Mouse (Mus musculus): ENCODE results near the gene Hacd4. TPM values are rescaled to one million over a fixed set of nuclear protein-coding genes. Genes with fewer than 3 reads are reported as not detected.

The Hacd4 gene
- polyA plus RNA-seq (2016; fragmentation: Nextera tagmentation; extraction: Ambion mirVana): 2.2 and 2.7 TPM in 2 replicates

- H3K36me3 ChIP-seq (replicated peaks): no peaks in the 10 kb centered on the region
- ATAC-seq (ENCODE audit: low FRiP score): peak; percentile 72; the same call in 1 of the 2 replicates
- no peak within 1 kb of the TSS for H3K27ac ChIP-seq
- H3K4me2 ChIP-seq: peak within 1 kb of the TSS; percentile 59
- no peaks in the 10 kb centered on the region for H3K9me3 ChIP-seq
- no peaks in the 10 kb centered on the region for H3K27me3 ChIP-seq
- H3K4me1 ChIP-seq: peaks cover 9% of the 10 kb centered on the region
- 6% methylated on average over 14 of the region's 14 CpGs for WGBS
- peak within 1 kb of the TSS; percentile 35 for H3K4me3 ChIP-seq (replicated peaks)
- peak within 1 kb of the TSS; percentile 51 for H3K9ac ChIP-seq
Measured at GRCm38 (mm10) chr4:88438326-88438989, at the start of gene Hacd4. Gene Hacd4, minus strand, starts transcription at chr4:88438928.

GRCm38 (mm10) chr4:88488107-88488506 lies 49.4 kb upstream of the Hacd4 start:
- Histone ChIP-seq H3K9ac (no peak overlapping the region), H3K9me3 (no peaks in the 10 kb centered on the region), H3K36me3 (replicated peaks) (no peaks in the 10 kb centered on the region), H3K4me1 (no peaks in the 10 kb centered on the region), H3K27ac (no peak overlapping the region), H3K27me3 (no peaks in the 10 kb centered on the region), H3K4me3 (replicated peaks) (no peak overlapping the region), H3K4me2 (no peak overlapping the region)
- no peak for ATAC-seq (ENCODE audit: low FRiP score)
- 90% methylated on average over 3 of the region's 3 CpGs for WGBS

GRCm38 (mm10) chr4:88480130-88480529 lies 41.4 kb upstream of the Hacd4 start:
- H3K9me3 ChIP-seq: no peaks in the 10 kb centered on the region
- H3K9ac ChIP-seq: no peak overlapping the region
- H3K4me1 ChIP-seq: no peaks in the 10 kb centered on the region
- no peak overlapping the region for H3K27ac ChIP-seq
- 90% methylated on average over 6 of the region's 6 CpGs for WGBS
- ATAC-seq (ENCODE audit: low FRiP score): no peak
- no peaks in the 10 kb centered on the region for H3K36me3 ChIP-seq (replicated peaks)
- H3K27me3 ChIP-seq: no peaks in the 10 kb centered on the region
- no peak overlapping the region for H3K4me3 ChIP-seq (replicated peaks)
- H3K4me2 ChIP-seq: no peak overlapping the region

- no peak overlapping the region for H3K9ac ChIP-seq
- 92% methylated on average over 9 of the region's 9 CpGs for WGBS
- H3K9me3 ChIP-seq: no peaks in the 10 kb centered on the region
- ATAC-seq (ENCODE audit: low FRiP score): no peak
- no peak overlapping the region for H3K4me3 ChIP-seq (replicated peaks)
- H3K36me3 ChIP-seq (replicated peaks): no peaks in the 10 kb centered on the region
- no peaks in the 10 kb centered on the region for H3K4me1 ChIP-seq
- H3K4me2 ChIP-seq: no peak overlapping the region
- no peaks in the 10 kb centered on the region for H3K27me3 ChIP-seq
- no peak overlapping the region for H3K27ac ChIP-seq
Measured at GRCm38 (mm10) chr4:88478809-88479186, 40.1 kb upstream of the Hacd4 start.

- WGBS: 85% methylated on average over 4 of the region's 4 CpGs
- no peaks in the 10 kb centered on the region; the same call in 1 of the 2 replicates for H3K4me1 ChIP-seq
- no peak overlapping the region for H3K9ac ChIP-seq
- no peaks in the 10 kb centered on the region for H3K36me3 ChIP-seq (replicated peaks)
- no peak overlapping the region for H3K4me2 ChIP-seq
- no peak overlapping the region for H3K27ac ChIP-seq
- no peaks in the 10 kb centered on the region for H3K27me3 ChIP-seq
- no peak for ATAC-seq (ENCODE audit: low FRiP score)
- no peak overlapping the region for H3K4me3 ChIP-seq (replicated peaks)
- no peaks in the 10 kb centered on the region for H3K9me3 ChIP-seq
Measured at GRCm38 (mm10) chr4:88478177-88478808, 39.6 kb upstream of the Hacd4 start.

GRCm38 (mm10) chr4:88476511-88477210 lies 37.9 kb upstream of the Hacd4 start:
- H3K9ac ChIP-seq: no peak overlapping the region
- H3K27me3 ChIP-seq: no peaks in the 10 kb centered on the region
- H3K9me3 ChIP-seq: no peaks in the 10 kb centered on the region
- no peak for ATAC-seq (ENCODE audit: low FRiP score)
- no peak overlapping the region for H3K27ac ChIP-seq
- no peaks in the 10 kb centered on the region; the same call in 1 of the 2 replicates for H3K4me1 ChIP-seq
- no peak overlapping the region for H3K4me3 ChIP-seq (replicated peaks)
- no peak overlapping the region for H3K4me2 ChIP-seq
- 68% methylated on average over 4 of the region's 4 CpGs for WGBS
- no peaks in the 10 kb centered on the region for H3K36me3 ChIP-seq (replicated peaks)

- WGBS: 85% methylated on average over 3 of the region's 3 CpGs
- H3K4me3 ChIP-seq (replicated peaks): no peak overlapping the region
- no peaks in the 10 kb centered on the region; the same call in 1 of the 2 replicates for H3K4me1 ChIP-seq
- H3K27ac ChIP-seq: no peak overlapping the region
- H3K9ac ChIP-seq: no peak overlapping the region
- no peak overlapping the region for H3K4me2 ChIP-seq
- no peaks in the 10 kb centered on the region for H3K9me3 ChIP-seq
- no peaks in the 10 kb centered on the region for H3K27me3 ChIP-seq
- H3K36me3 ChIP-seq (replicated peaks): no peaks in the 10 kb centered on the region
- no peak for ATAC-seq (ENCODE audit: low FRiP score)
Measured at GRCm38 (mm10) chr4:88476084-88476483, 37.4 kb upstream of the Hacd4 start.

GRCm38 (mm10) chr4:88471528-88471927 lies 32.8 kb upstream of the Hacd4 start:
- Histone ChIP-seq H3K9me3 (no peaks in the 10 kb centered on the region), H3K9ac (no peak overlapping the region), H3K27me3 (no peaks in the 10 kb centered on the region), H3K4me3 (replicated peaks) (no peak overlapping the region), H3K27ac (no peak overlapping the region), H3K4me2 (no peak overlapping the region), H3K36me3 (replicated peaks) (no peaks in the 10 kb centered on the region), H3K4me1 (no peaks in the 10 kb centered on the region; the same call in 1 of the 2 replicates)
- no peak for ATAC-seq (ENCODE audit: low FRiP score)
- 69% methylated on average over 2 of the region's 2 CpGs for WGBS

GRCm38 (mm10) chr4:88464574-88464973 lies 25.8 kb upstream of the Hacd4 start:
- Histone ChIP-seq H3K4me1 (no peaks in the 10 kb centered on the region), H3K4me2 (no peak overlapping the region), H3K4me3 (replicated peaks) (no peak overlapping the region), H3K36me3 (replicated peaks) (no peaks in the 10 kb centered on the region), H3K27ac (no peak overlapping the region), H3K27me3 (no peaks in the 10 kb centered on the region), H3K9ac (no peak overlapping the region), H3K9me3 (no peaks in the 10 kb centered on the region)
- WGBS: 85% methylated on average over 4 of the region's 4 CpGs
- no peak for ATAC-seq (ENCODE audit: low FRiP score)

GRCm38 (mm10) chr4:88462981-88463646 lies 24.4 kb upstream of the Hacd4 start:
- Histone ChIP-seq H3K36me3 (replicated peaks) (no peaks in the 10 kb centered on the region), H3K27ac (no peak overlapping the region), H3K9me3 (no peaks in the 10 kb centered on the region), H3K4me2 (no peak overlapping the region), H3K4me3 (replicated peaks) (no peak overlapping the region), H3K4me1 (no peaks in the 10 kb centered on the region), H3K9ac (no peak overlapping the region), H3K27me3 (no peaks in the 10 kb centered on the region)
- ATAC-seq (ENCODE audit: low FRiP score): no peak
- WGBS: 80% methylated on average over 8 of the region's 8 CpGs

GRCm38 (mm10) chr4:88462501-88462900 lies 23.8 kb upstream of the Hacd4 start:
- 93% methylated on average over 1 of the region's 1 CpGs for WGBS
- H3K27ac ChIP-seq: no peak overlapping the region

GRCm38 (mm10) chr4:88461315-88461714 lies 22.6 kb upstream of the Hacd4 start:
- no peak for ATAC-seq (ENCODE audit: low FRiP score)
- WGBS: 72% methylated on average over 2 of the region's 2 CpGs
- H3K27me3 ChIP-seq: no peaks in the 10 kb centered on the region

More at GRCm38 (mm10) chr4:88462501-88462900, 23.8 kb upstream of the Hacd4 start:
- H3K4me2 ChIP-seq: no peak overlapping the region
- H3K9me3 ChIP-seq: no peaks in the 10 kb centered on the region
- H3K9ac ChIP-seq: no peak overlapping the region
- no peaks in the 10 kb centered on the region for H3K36me3 ChIP-seq (replicated peaks)
- no peaks in the 10 kb centered on the region for H3K4me1 ChIP-seq
- no peak overlapping the region for H3K4me3 ChIP-seq (replicated peaks)
- no peaks in the 10 kb centered on the region for H3K27me3 ChIP-seq
- ATAC-seq (ENCODE audit: low FRiP score): no peak

More at GRCm38 (mm10) chr4:88461315-88461714, 22.6 kb upstream of the Hacd4 start:
- no peaks in the 10 kb centered on the region for H3K4me1 ChIP-seq
- no peak overlapping the region for H3K4me2 ChIP-seq
- H3K27ac ChIP-seq: no peak overlapping the region
- no peak overlapping the region for H3K9ac ChIP-seq
- H3K4me3 ChIP-seq (replicated peaks): no peak overlapping the region
- H3K9me3 ChIP-seq: no peaks in the 10 kb centered on the region
- no peaks in the 10 kb centered on the region for H3K36me3 ChIP-seq (replicated peaks)

Measured in forebrain, embryonic 12.5 days (tissue).